Mouse (Mus musculus) activated CD4-positive, CD25-positive, alpha-beta regulatory T cell, adult 4 months (primary cell): ENCODE measurements around the gene Ube2u. TPM values are rescaled to one million over a fixed set of nuclear protein-coding genes. Genes with fewer than 3 reads are reported as not detected.
"Not testable (repeated sequence)": the region's sequence is repeated elsewhere in the genome, so short reads cannot be mapped to it uniquely, and the experiment has no call there.

Experiments used
- ATAC-seq: one replicate; pipeline ENCODE4 v1.8.0; 2017
- polyA plus RNA-seq, 2 experiments: library from polyadenylated mRNA; unstranded; fragments of 100-300 nt; shearing (Covaris generic); gene quantifications; one replicate each; pipeline ENCODE4 v1.2.1; 2017

Gene Ube2u
- not detected for polyA plus RNA-seq

DNA sequence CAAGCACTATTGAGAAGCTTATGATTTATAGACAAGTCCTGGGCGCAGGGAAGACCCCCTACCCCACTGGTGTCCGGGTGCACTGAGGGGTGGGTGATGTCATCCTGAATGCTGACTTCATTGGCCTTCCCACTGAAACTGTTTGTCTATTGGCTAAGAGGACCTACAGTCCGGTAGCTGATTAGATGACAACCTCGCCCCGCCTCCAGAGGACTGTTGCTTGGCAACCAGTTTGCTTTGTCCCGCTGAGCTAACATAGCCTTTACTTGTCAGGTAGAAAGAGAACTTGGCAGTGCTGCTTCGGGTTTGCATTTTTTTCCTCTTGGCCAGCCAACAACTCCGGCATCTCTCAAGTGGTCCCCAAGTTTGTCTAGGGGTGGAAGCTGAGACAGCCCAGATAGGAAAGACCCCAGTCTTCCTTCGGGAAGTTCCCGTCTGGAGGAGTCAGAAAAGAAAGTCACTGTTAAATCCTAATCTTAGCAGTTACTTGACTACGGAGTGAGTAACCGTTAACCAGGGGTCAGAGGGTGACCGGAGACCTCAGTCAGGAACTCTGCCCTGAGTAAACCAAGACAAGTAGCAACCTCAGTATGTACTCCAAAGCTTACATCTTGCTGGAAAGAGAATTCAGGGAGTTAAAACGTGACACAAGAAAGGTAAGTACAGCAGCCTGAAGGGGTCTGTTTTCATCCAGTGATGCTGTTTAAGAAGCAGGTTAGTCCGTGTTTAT is at the start of gene Ube2u:
Gene Ube2u, plus strand, starts transcription at position 258 of the 730 bp plus-strand sequence.
- ATAC-seq: no peak

DNA sequence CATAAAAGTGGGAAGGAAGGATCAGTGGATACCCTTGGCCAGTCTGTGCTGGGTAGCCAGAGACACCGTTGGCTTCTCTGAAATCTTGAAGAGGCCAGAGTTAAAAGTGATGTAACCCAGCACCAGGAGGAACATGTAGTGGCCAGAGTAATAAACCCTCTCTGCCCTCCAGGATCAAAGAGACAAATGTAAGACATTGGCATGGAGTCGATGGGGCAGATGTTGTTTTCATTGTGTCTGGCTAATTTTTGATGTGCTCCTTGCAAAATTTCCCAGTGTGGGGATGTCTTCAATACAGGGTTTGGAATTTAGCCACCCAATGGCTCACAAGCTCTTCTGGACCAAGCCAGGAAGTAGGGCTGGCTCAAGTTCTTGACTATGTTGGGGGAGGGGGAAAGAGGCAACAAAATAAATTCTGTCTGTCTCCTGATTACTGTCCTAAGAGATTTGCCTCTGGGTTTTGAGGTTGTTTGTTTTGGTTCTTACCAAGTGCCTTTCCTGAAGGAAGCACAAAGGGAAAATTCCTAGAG is 49.2 kb upstream of the Ube2u start:
- no peak for ATAC-seq

DNA sequence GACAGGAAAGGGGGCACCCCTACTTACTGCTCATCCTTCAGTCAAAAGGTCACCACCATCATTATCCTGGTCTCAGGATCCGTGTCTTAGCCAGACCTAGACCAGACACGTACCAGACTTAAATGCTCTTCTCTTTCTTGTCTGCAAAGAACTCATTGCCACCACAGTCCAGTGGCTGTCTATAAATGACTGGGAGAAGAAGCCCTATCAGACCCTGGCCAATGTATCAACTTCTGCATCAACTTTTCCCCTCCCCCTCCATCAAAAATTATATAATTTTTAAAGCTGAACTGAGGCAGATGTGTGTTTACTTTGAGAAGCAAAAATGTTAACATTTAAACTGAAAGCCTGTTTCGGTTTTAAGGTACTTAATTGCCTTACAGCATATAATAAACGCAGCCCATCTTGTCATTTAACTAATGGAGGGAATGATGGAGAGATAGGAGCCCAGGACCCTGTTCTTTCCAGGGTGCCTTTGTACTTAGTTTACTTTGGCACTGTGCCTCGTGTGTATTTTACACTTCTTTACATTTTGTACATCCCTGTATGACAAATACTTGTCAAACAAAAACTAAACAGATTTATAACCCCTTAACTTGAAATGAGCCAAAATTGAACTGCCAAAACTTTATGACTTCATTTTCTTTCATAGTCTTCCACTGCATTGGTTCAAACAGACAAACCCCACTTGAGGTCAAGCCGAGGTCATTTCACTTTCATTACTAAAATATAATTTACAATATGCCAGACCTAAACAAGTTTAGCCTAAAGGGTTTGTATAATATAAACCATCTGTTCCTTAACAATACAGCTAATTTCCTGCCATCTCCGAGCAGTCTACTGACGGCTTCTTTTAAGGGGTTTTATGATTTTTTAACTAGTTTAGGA is 43.1 kb upstream of the Ube2u start:
- no peak for ATAC-seq

DNA sequence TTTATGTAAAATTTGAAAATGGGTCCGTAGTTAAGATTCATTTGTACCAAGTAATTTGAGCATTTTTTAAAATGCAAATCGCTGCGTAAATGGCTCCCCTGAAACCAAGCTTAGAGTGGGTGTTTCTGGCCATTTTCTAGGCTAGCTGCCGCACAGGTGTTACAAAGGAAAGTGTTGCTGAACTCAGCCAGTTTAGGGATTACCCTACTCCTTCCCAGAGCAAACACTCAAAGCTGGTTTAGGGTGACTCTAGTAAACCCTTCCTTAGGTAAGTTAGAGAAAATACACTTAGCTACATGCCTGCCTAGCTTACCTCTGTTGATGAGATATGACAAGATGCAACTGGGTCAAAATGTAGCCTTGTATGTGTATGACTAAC is 42.5 kb upstream of the Ube2u start:
- no peak for ATAC-seq

DNA sequence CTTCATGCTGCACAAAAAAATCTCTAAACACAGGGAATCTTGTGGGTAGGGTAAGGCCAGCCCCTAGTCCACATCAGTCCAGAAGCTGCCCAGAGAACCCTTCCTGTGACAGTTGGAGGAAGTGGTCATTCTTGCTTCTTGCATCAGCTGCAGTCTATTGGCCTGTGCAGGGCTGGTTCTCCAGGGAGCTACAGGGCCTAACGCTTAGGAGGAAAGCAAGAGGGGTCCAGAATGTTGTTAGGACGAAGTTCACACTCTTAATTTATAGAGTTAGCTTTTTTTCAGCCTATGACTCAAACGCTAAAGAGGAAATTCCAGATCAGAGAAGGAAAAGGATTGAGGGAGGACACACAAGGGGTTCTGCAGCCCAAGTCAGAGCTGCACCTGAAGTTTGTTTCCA is 31.8 kb upstream of the Ube2u start:
- no peak for ATAC-seq

DNA sequence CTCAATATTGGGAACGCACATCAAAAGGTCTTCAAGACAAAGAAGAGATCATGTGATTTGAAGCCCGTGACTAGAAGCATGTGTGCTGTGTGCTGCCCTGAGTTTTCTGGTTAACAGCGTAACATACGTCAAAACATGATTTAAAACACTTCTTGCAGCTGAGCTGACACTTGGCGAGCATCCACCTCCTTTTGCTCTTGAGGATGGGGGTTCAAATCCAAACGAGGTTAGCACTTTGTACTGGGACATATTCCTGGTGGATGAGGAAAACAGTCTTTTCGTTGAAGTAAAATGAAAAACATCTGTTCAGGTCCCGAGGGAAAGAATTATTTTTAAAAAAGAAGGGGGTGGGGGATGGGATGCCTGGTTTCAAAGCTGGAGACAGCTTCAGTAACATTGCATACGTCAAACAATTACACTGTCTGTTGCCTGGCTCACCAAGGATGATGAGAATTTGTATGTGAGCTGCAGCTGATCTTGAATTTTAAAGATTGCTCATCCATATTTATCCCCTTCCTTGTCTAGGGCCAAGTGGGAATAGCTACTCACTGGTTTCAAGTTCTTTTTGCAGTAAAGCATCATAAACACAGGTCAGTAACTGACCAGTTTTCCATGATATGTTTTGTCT is 16.0 kb upstream of the Ube2u start:
- no peak for ATAC-seq

DNA sequence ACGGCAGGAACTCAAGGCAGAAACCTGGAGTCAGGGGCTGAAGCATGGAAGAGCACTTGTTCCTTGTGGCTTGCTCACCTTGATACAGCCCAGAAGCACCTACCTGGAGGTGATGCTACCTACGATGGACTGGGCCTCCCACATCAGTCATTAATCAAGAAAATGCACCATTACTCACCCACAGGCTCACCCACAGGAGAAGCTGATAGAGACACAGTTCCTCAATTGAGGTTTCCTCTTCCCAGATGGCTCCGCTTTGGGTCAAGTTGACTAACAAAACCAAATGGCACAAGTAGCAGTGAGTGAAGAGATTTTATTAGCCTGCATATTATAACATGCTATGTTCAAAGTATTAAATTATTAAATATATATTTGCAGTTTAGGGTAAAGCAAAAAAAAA is 9.8 kb downstream of the Ube2u start:
- ATAC-seq: no peak

DNA sequence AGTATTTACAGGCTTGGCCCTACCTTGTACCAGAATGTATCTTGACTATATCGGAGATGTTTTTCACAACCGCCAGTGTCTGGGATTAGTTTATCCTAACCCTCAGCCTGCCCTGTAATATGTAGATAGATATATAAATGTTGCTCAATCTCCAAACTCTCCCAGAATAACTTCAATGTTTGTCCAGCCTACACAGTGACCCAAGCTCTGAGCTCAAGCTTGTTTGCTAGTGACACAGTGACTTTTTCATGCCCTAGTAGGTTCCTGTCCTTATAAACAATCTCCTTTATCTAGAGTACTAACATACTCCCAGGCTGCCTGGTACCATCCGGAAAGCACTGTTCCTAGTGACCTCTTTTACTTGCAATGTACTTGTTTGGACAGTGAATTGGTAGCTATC is 16.5 kb downstream of the Ube2u start:
- no peak for ATAC-seq

DNA sequence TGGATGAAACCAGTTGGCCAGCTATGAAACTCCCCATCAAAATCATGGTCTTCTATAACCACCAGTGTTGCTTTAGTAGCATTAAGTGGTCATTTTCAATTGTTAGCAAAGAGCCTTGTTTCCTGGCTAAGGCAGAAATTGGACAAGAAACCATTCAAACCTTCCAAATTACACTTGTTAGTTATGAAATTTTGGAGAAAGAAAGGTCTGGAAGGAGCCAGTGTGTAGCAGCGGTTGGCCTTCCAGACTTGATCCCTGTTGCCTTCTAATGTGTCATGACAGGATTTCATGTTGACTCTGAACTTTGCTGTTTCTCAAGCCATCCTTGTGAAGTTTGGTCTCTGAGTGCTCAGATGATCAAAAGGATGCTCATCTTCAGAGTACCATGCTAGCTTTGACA is 17.9 kb downstream of the Ube2u start:
- ATAC-seq: no peak

DNA sequence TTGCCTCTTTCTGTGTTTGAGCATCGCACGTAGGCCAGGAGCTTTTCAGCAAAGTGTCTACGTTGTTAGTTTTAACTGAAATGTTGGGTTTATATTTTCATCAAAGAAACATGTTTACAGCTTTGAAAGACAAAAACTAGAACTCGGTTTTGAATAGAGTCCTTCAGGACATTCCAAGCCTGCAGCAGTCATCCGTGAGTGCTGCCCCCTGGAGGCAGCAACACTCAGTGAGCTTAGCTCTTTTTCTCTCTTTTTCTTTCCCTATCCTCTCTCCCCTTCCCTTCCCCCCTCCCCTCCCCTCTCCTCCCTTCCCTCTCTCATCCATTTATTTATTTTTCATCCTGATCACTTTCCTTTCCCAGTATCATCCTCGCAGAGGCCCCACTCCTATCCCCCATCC is 19.5 kb downstream of the Ube2u start:
- no peak for ATAC-seq

DNA sequence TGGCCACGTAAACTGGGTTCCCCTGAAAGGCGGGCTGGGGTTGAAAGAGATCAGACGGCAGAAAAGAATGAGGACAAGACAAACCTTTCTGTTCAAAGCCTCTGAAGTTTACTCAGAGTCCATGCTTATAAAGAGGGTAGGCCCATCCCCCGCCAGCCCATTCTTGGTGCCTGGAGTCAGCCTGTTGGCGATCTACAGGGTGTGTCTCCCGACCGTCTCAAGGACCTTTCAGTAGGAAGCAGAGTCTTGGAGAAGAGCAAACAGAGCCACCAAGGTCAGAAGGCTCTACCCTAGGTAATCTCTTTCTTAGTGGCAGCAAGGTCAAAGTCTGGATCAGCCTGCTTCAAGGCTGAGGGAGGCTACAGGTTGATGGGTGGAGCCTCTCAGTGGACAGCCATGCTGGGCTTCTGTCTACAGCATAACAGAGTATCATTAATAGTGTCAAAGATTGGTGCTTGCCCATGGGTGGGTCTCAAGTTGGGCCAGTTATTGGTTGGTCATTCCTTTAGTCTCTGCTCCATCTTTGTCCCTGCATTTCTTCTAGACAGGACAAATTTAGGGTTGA is 20.5 kb downstream of the Ube2u start:
- not testable (repeated sequence) for ATAC-seq

DNA sequence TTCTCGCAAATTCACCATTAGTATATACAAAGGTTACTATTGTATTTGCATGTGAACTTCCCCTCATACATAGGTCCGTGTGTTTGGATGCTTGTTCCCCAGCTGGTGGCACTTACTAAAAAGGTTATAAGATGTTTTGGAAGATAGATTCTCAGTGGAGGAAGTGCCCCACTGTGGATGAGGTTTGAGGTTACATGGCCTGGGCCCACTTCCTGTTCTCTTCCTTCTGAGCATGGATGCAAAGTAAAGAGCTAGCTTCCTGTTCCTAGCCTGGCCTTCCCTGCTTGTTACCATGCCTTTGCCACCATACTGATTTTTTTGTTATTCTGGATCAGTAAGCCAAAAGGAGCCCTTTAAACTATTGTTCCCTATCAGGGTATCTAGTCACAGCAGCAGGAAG is 24.7 kb downstream of the Ube2u start:
- ATAC-seq: no peak

DNA sequence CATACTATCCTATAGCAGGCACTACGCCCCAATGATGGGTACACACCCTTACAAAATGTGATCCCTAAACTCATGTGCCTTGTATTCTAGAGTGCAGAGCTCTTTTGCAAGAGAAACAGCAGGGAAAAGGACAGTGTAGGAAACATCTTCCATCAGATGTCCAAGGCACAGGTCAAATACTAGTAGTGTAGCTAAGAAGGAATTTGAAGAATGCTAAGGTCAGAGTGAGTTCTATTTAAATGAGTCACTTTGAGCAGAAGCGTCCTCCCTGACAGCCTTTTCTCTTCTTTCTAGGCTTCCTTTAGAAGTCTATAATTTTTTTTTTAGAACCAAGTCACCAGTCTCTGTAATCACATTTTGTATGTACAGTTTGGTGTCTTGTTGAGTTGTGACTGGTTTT is 39.0 kb downstream of the Ube2u start:
- no peak for ATAC-seq

DNA sequence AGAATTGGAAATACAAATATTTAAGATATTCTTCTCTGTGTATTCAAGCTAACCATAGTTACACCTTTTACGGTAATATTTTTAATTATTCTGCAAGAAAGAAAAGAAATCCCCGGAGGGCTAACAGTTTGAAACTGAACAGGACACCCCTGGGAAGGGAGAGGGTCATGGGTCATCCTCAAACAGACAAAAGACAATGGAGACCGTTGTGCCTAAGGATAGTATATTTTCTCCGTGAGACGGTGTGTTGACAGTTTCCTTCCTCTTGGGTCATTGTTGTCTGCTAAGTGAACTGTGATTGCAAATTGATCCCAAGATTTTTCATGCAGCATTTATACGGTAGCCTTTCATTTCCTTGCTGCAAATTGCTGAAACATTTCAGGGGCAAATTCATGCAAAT is 43.9 kb downstream of the Ube2u start:
- no peak for ATAC-seq

DNA sequence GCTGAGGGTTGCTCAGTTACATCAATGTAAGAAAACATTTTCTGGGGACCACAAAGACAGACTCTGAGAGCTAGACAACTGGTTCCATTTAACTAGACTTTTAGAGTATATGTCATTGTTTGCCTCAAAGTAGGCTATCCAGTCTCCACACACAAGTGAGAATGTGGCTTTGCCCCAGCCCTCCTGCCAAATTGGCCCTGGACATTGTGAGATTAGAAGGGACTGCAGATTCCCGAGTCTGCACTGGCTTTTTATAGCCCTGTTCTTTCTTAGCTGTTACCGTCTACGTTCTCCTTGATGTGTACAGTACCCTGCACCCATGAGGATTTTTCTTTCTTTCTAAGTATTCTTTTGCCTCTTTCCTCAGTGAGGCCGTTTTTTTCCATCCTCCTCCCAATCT is 46.1 kb downstream of the Ube2u start:
- ATAC-seq: no peak

DNA sequence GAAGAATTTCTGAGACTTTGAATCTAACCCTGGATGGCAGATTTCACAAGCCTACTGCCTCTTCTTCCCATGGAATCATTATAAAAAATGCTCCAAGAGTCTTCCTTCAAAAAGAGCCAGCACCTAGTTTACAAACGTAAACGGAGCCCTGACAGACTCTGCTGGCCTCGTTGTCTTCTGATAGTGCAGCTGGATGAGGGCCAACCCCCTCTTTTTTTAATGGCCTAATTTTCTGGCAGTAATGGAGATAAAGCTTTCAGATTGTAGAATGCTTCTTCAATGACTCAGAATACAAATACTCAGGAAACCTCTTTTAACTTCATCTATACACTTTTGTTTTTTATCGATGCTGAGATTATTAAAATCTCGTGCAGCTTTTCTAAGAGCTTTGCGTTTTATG is 47.6 kb downstream of the Ube2u start:
- ATAC-seq: no peak

DNA sequence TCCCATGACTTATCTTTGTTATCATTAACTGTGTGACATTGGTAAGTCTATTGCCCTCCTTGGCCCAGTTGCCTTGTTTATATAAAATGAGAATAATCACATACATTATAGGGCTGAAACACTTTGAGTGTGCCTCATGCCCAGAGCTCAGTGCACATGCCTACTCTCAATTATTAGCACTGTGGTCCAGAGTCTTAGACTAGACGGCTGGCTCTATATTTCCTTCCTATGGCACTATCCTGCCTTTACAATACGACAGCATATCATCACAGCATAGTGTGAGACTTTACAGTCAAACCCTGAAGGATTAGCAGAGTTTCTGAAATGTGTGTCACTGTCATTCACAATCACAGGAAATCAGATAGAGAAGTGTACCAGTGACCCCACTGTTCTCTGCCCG is 48.4 kb downstream of the Ube2u start:
- ATAC-seq: no peak

DNA sequence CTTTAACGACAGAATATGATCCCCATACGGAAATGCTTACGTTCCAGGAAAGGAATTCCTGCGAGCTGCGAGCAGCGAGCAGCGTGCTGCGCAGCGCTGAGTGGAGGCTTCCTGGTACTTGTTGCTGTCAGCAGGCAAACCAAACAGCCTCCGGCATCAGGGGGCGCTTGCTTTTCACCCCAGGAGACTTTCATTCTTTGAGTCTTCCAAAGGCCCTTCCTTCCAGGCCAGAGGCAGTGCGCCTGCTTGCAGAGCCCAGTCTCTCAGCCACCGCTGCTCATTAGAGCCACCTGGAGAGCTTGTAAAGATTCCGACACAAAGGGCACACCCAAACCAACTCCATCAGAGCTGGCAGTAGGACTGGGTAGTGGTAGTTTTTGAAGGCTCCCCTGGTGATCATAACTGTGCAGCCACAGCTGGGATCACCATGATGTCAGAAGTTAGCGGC is 48.9 kb downstream of the Ube2u start:
- no peak for ATAC-seq

DNA sequence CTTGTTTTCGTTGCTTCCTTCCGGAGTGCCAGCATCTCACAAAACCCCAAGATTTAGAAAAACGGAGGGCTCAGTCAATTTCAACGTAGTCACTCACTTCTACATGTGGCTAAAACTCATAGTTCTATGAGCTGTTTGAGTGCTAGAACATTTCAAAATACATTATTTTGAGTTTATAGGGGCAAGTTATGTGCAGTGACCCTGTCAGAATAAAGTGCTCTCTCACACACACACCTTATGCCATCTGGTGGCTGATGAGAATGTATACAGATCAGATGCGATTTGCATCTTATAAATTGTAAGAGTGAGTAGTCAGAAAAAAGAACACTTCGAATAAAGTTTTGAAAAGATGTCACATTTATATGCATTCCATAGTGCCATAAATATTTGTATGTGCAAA is 55.0 kb downstream of the Ube2u start:
- ATAC-seq: no peak

DNA sequence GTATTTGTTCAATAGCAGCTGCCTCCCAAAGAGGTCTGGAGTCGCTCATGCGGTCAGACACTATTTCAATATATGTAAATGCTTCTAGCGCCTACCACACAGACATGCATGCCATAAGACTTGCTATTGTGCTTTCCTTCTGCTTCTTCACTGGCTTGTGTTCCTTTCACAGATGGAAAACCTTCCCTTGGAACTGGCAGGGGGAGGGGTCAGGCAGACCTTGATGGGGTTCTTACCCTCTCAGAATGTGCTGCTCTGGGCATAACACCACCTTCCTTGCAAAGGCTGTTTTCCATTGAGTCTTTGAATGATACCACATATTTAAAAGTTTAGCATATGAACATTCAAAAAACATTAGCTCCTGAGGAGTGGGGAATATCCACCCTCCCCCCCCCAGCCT is 56.3 kb downstream of the Ube2u start:
- ATAC-seq: no peak

DNA sequence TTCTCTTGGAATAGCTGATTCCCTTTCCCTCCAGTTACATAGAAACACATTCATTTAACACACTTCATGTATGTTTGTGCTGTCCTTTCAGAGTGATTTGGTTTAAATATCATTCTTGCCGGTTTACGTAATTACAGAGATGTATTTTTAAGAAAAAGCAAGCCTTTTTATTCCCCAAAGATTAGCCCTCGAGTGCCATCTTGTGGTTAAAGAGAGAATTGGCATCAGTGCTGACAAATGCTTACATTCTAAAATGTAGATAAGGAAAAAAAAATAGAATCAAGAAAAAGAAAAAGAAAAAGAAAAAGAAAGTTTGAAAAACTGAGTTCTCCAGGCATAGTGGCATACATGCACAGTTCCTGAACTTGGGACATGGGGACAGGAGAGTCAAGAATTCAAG is 59.2 kb downstream of the Ube2u start:
- no peak for ATAC-seq

DNA sequence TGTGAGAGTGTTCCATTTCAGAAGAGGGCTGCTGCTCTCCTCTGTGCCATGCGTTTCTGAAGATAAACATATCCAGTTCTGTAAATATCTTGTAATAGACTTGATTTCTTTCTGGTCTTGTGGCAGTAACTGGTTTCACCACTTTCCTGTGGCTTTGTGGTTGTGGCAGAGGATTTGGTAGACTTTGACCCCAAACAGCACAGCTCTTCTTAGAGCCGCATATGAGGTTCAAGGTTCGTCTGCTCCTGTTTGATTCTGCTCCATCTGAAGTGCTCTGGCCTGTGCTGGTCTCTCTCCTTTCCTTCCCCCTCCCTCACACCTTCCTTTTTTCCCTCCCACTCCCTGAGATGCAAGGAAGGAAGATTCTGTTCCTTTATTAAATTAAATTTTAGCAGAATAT is 60.8 kb downstream of the Ube2u start:
- no peak for ATAC-seq

DNA sequence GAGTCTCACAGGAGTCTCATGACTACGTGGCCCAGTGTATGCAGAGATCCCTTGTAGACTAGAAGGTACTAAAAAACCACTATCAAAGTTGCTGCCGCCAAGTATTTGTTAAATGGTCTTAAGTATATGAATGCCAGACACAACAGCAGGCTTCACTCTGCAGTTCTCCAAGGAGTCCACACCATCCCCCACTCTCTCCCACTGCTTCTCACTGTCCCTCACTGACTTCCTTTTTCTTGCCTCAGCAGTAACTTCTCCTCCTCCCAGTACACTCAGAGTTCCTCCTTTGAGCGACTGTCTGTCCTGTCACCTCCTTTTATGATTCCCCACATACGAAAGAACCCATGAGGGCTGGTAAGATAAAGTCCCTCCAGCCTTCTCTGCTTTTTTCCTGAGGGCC is 69.3 kb downstream of the Ube2u start:
- ATAC-seq: no peak
